Mouse (Mus musculus) midbrain, embryonic 12.5 days (tissue): ENCODE data around the gene Gm17332. TPM values are rescaled to one million over a fixed set of nuclear protein-coding genes. Genes with fewer than 3 reads are reported as not detected.
"Not testable (repeated sequence)": the region's sequence is repeated elsewhere in the genome, so short reads cannot be mapped to it uniquely, and the experiment has no call there.

Experiments used
- ATAC-seq: fragments of 200-750 bp; cut with Nextera tagmentation; 2 replicates; pipeline ENCODE4 v1.8.0; 2017; ENCODE audit warnings: low read depth, moderate TSS enrichment, moderate library complexity; ENCODE audit not compliant: low FRiP score
- H3K27ac ChIP-seq: fragments of 300-500 bp; sonication (generic); replicated peaks from 2 replicates; pipeline ENCODE4 v1.5.1; 2016; ENCODE audit warnings: mild to moderate bottlenecking
- H3K27me3 ChIP-seq: fragments of 300-500 bp; sonication (generic); 2 replicates; pipeline ENCODE4 v1.6.1; 2016; ENCODE audit warnings: mild to moderate bottlenecking
- H3K36me3 ChIP-seq: fragments of 300-500 bp; sonication (generic); 2 replicates; pipeline ENCODE4 v1.6.1; 2016
- H3K4me1 ChIP-seq: fragments of 300-500 bp; sonication (generic); 2 replicates; pipeline ENCODE4 v1.6.1; 2016
- H3K4me2 ChIP-seq: fragments of 300-500 bp; sonication (generic); replicated peaks from 2 replicates; pipeline ENCODE4 v1.6.1; 2016; ENCODE audit warnings: mild to moderate bottlenecking, moderate library complexity
- H3K4me3 ChIP-seq: fragments of 300-500 bp; sonication (generic); 2 replicates; pipeline ENCODE4 v1.5.1; 2016; ENCODE audit warnings: mild to moderate bottlenecking
- H3K9ac ChIP-seq: fragments of 300-500 bp; sonication (generic); replicated peaks from 2 replicates; pipeline ENCODE4 v1.6.1; 2016; ENCODE audit warnings: mild to moderate bottlenecking, moderate library complexity
- H3K9me3 ChIP-seq: fragments of 300-500 bp; sonication (generic); 2 replicates; pipeline ENCODE4 v1.6.1; 2016; ENCODE audit warnings: mild to moderate bottlenecking
- WGBS: fragments of 180-500 bp; shearing (Covaris S2); methylation state at CpG from one replicate; pipeline ENCODE4 v1.1.7; 2016; 5-methylcytosine and 5-hydroxymethylcytosine counted together
- polyA plus RNA-seq: library from polyadenylated mRNA; unstranded; fragments of >200 nt; fragmentation: Nextera tagmentation; extraction: Ambion mirVana; gene quantifications from 2 replicates; pipeline ENCODE4 v1.2.1, GENCODE M21; 2016

The Gm17332 gene
- not detected in 2 replicates for polyA plus RNA-seq

GRCm38 (mm10) chr11:31182362-31182761, at the start of gene Gm17332:
TSS of gene Gm17332 (minus strand) at chr11:31182462.
- H3K9ac ChIP-seq = no peak within 1 kb of the TSS
- no peaks in the 10 kb centered on the region for H3K27me3 ChIP-seq
- no peaks in the 10 kb centered on the region for H3K4me1 ChIP-seq
- H3K9me3 ChIP-seq = 0 out of 2 replicates have a peak, but pooled peaks cover 11% of the 10 kb centered on the region
- no peak for ATAC-seq
- H3K4me2 ChIP-seq = no peak within 1 kb of the TSS
- no peak within 1 kb of the TSS for H3K27ac ChIP-seq
- no peaks in the 10 kb centered on the region for H3K36me3 ChIP-seq
- no peak within 1 kb of the TSS for H3K4me3 ChIP-seq

DNA sequence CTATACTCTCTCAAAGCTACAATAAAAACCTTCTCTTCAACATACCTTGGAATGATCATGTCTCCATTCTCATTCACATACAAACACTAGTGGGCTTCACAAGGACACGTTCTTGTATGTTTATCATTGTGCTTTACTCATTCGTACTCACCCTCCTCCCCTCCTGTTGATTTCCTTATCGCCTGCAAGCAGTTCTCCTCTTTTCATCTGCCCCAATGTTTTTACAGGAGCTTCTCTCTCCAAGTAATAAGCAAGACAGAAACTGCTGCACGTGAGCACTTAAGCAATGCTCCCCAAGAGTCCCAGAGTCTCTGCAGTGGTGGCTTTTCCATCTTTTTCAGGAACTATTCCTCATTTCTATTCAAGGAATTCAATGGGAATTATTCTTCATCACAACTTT, 47.7 kb upstream of the Gm17332 start:
- Histone ChIP-seq H3K27ac (no peak overlapping the region), H3K4me2 (no peak overlapping the region), H3K4me3 (no peak overlapping the region), H3K9me3 (no peaks in the 10 kb centered on the region), H3K36me3 (no peaks in the 10 kb centered on the region), H3K4me1 (no peaks in the 10 kb centered on the region), H3K9ac (no peak overlapping the region), H3K27me3 (no peaks in the 10 kb centered on the region)
- WGBS = 81% methylated on average over 4 of the region's 4 CpGs
- no peak for ATAC-seq

- no peak for ATAC-seq
- Histone ChIP-seq H3K4me3 (no peak overlapping the region), H3K9me3 (no peaks in the 10 kb centered on the region), H3K36me3 (no peaks in the 10 kb centered on the region), H3K4me2 (no peak overlapping the region), H3K27me3 (no peaks in the 10 kb centered on the region), H3K9ac (no peak overlapping the region), H3K27ac (no peak overlapping the region), H3K4me1 (no peaks in the 10 kb centered on the region)
- WGBS = 89% methylated on average over 1 of the region's 1 CpGs
Observed at GRCm38 (mm10) chr11:31225359-31225758, 43.1 kb upstream of the Gm17332 start.

- Histone ChIP-seq H3K4me2 (no peak overlapping the region), H3K36me3 (no peaks in the 10 kb centered on the region), H3K27me3 (no peaks in the 10 kb centered on the region), H3K4me3 (no peak overlapping the region), H3K4me1 (no peaks in the 10 kb centered on the region), H3K27ac (no peak overlapping the region), H3K9me3 (no peaks in the 10 kb centered on the region), H3K9ac (no peak overlapping the region)
- peak; percentile 90 for ATAC-seq
Observed at GRCm38 (mm10) chr11:31218009-31218408, 35.7 kb upstream of the Gm17332 start.

DNA sequence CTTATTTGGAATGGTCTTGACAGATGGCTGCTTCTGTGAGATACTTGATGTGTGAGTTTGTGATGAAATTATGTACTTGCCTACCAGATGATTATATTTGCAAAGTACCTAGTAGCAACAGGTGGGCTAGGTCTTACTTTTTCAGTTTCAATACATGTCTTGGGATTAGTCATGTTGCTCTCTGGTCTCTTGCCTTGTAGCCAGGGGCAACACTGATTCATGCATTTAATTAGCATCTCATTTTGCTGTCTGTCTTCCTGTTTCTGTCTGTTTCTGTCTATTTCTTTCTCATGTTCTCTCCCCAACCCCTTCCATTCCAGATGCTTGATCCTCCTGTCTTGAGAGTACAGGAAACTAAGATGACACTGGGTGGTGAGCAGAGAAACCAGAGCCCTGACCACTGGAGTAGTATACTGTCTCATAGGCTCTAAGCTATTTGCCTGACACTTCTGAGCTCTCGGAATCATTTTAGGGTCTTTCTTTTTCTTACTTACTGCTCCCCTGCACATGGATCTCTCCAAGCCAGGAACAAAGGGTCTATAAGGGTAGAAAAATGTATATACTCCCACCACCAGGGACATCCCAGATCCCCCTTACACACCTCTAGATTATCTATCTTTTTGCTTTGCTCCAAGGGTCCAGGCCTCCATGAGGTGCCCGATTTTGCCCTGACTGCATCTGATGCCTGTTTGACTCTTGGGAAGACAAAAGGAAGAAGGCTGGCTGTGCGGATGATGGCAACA, 13.5 kb upstream of the Gm17332 start:
- 60% methylated on average over 3 of the region's 3 CpGs for WGBS

DNA sequence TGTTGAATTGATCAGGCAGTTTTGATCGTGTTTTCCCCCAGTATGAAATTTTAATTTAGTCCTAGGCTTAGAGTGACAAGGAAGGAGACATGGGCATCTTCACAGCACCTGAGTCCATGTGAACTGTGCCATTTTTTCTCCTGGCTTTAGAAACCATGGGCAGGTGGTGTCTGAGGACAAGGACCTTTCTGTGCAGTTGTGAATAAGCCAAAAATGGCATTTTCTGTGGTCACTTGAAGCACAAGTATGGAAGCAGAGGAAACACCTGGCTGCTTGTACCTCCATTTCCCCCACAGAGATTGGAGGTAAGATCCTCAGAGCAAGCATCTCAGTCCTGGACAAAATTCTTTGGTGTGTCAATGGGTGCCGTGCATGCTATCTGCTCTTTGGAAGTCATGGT, 12.5 kb upstream of the Gm17332 start:
- Histone ChIP-seq H3K27ac (no peak overlapping the region), H3K9ac (no peak overlapping the region), H3K4me1 (peaks cover 8% of the 10 kb centered on the region), H3K4me3 (no peak overlapping the region), H3K36me3 (no peaks in the 10 kb centered on the region), H3K4me2 (no peak overlapping the region), H3K27me3 (no peaks in the 10 kb centered on the region), H3K9me3 (no peaks in the 10 kb centered on the region)
- WGBS = 84% methylated on average over 2 of the region's 2 CpGs
- no peak for ATAC-seq

More for the DNA sequence above, 13.5 kb upstream of the Gm17332 start:
- Histone ChIP-seq H3K27ac (no peak overlapping the region), H3K4me3 (no peak overlapping the region), H3K36me3 (no peaks in the 10 kb centered on the region), H3K4me2 (no peak overlapping the region), H3K27me3 (no peaks in the 10 kb centered on the region), H3K9ac (no peak overlapping the region), H3K4me1 (peaks cover 8% of the 10 kb centered on the region), H3K9me3 (no peaks in the 10 kb centered on the region)
- peak; percentile 78 for ATAC-seq

DNA sequence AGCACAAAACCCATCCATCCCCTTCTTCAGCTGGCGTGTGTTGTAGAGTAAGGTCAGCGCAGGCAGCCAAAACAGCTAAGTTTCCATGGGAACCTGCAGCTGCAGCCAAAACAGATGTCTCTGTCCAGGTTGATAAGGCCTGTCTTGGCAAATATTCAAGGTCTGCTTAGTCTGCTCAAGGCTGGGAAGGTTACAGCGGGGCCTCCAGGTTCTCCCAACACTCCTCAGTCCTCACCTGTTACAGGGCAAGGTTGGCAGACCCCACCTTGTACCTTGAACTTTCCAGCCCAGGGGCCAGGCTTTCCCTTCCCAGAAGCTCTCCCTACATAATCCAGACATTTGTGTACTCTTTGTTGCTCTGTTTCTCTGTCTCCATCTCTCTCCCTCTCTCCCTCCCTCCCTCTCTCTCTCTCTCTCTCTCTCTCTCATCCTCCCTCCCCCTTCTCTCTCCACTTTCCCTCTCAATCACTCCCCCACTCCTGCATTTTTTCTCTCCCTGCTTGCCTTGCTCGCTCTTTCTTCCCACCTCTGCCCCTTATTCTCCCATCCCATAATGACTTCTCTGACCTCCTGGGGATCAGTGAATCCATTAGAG, 12.1 kb downstream of the Gm17332 start:
- WGBS = 16% methylated on average over 4 of the region's 4 CpGs
- no peaks in the 10 kb centered on the region for H3K36me3 ChIP-seq
- H3K9me3 ChIP-seq = no peaks in the 10 kb centered on the region
- H3K4me2 ChIP-seq = peak overlapping the region; percentile 65
- H3K4me1 ChIP-seq = peaks cover 5% of the 10 kb centered on the region; the same call in 1 of the 2 replicates
- no peaks in the 10 kb centered on the region for H3K27me3 ChIP-seq
- no peak overlapping the region for H3K9ac ChIP-seq
- peak; percentile 39; the same call in 1 of the 2 replicates for ATAC-seq
- H3K4me3 ChIP-seq = peak overlapping the region; percentile 53
- H3K27ac ChIP-seq = no peak overlapping the region

DNA sequence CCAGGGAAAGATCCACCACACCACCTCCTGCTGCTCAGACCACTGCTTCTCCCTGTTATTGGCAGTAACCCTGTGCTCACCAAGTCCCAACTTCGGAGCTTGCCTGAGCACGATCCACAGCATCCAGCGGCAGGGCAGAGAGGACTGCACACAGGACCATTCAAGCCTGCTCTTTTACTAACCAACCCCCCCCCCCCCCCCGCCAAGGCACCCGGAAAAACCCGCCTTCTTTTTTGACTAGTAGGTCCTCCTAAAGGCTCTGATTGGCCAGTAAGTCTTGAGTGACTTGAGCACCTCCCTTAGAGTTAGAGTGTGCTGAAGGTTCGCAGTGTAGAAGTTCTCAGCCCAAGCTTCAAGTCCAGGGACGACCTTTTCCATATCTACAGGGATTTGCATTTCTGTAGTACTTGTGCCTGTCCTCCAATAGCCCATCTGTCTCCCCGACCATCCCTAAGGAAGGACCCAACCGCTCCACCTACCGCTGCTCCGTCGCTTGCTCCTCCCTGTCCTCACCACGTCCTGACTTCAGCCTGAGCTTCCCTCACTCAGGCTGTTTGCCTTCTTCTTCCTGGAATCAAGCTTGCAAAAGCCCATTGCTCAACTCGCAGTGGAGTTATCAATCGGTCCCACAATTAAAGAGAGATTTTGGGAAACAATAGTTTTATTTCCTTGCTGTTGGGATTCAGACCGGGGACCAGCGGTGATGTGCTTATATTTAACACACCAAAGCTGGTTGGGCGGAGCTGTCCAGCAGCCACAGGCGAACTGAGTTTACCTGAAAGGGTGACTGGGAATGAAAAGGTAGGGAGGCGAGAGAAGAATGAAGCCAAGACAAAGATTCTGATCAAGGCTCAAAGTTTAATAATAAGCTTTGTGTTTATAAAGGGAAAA, 12.9 kb downstream of the Gm17332 start:
- peak overlapping the region; percentile 65 for H3K4me2 ChIP-seq
- peak overlapping the region; percentile 31; the same call in 1 of the 2 replicates for H3K9ac ChIP-seq
- H3K27me3 ChIP-seq = no peaks in the 10 kb centered on the region
- H3K4me3 ChIP-seq = peak overlapping the region; percentile 53
- peaks cover 5% of the 10 kb centered on the region; the same call in 1 of the 2 replicates for H3K4me1 ChIP-seq
- no peak overlapping the region for H3K27ac ChIP-seq
- 2% methylated on average over 21 of the region's 21 CpGs for WGBS
- no peaks in the 10 kb centered on the region for H3K36me3 ChIP-seq
- H3K9me3 ChIP-seq = no peaks in the 10 kb centered on the region
- peak; percentile 94 for ATAC-seq

DNA sequence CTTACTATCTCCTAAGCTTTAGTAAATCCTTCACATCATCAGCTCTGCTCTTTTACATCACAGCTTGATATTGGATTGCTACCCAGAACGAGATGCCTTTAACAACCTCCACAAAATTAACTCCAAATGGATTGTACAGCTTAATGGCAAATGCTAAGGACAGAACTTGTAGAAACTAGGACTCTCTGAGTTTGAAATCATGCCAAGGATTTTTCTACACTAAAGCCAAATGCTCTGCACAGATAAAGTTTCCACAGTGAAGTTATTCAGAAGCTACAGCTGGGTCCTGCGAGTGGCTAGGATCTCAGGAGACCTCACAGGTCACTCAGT, 13.5 kb downstream of the Gm17332 start:
- Histone ChIP-seq H3K9ac (no peak overlapping the region), H3K27ac (no peak overlapping the region), H3K36me3 (no peaks in the 10 kb centered on the region), H3K4me1 (peaks cover 5% of the 10 kb centered on the region; the same call in 1 of the 2 replicates), H3K4me3 (peak overlapping the region; percentile 53), H3K4me2 (peak overlapping the region; percentile 65), H3K27me3 (no peaks in the 10 kb centered on the region), H3K9me3 (no peaks in the 10 kb centered on the region)
- ATAC-seq = no peak
- WGBS = 45% methylated on average over 2 of the region's 2 CpGs

DNA sequence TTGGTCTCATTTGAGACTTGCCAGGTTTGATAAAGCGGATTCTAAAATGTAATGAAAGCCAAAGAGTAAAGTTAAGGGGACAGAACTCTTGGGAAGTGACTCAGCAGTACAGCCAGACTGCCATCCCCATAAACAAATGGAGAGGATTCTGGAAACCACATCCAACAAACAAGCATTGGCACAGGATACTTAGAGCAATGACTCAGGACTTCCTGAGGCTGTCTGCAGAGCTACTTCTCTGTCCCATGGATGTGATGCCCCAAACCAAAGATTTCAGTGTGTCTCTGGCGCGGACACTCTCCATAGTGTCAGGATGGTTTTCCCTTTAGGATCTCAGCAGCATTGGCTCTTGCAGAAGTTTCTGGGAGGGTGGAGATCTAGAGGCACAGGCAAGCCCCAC, 25.2 kb downstream of the Gm17332 start:
- no peak overlapping the region for H3K4me3 ChIP-seq
- 91% methylated on average over 3 of the region's 3 CpGs for WGBS
- H3K9me3 ChIP-seq = no peaks in the 10 kb centered on the region
- H3K27ac ChIP-seq = no peak overlapping the region
- no peaks in the 10 kb centered on the region for H3K27me3 ChIP-seq
- H3K36me3 ChIP-seq = no peaks in the 10 kb centered on the region
- no peaks in the 10 kb centered on the region for H3K4me1 ChIP-seq
- H3K4me2 ChIP-seq = no peak overlapping the region
- no peak overlapping the region for H3K9ac ChIP-seq
- no peak for ATAC-seq

DNA sequence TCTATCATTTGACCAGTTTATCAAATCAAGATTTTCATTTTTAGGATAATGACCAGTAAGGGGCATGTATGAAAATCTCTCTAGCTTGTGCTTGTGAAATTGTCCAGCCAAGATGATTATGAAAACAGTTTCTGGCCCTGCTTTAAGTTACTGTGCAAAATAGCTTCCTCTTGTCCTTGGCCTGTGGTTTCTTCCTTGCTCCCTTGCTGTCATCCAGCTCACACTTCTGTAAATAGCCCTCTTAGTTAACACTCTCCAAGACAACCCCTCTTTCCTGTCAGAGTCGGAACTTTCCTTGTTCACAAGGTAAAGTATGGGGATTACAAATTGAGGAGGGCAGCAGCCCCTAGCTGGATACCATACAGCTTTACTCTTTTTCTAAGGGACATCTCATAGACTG, 43.9 kb downstream of the Gm17332 start:
- ATAC-seq, H3K4me3 ChIP-seq, H3K9ac ChIP-seq, H3K36me3 ChIP-seq, H3K9me3 ChIP-seq, H3K27ac ChIP-seq, H3K27me3 ChIP-seq, H3K4me2 ChIP-seq, H3K4me1 ChIP-seq: not testable (repeated sequence)
- 73% methylated on average over 1 of the region's 1 CpGs for WGBS

- not testable (repeated sequence) for H3K4me1 ChIP-seq, H3K27me3 ChIP-seq, H3K9ac ChIP-seq, H3K4me3 ChIP-seq, H3K9me3 ChIP-seq, H3K36me3 ChIP-seq, ATAC-seq, H3K4me2 ChIP-seq, H3K27ac ChIP-seq
- WGBS = 83% methylated on average over 1 of the region's 1 CpGs
Observed at GRCm38 (mm10) chr11:31134824-31135223, 47.4 kb downstream of the Gm17332 start.
